Mouse (Mus musculus) limb, embryonic 10.5 days (tissue): ENCODE data around the gene Pdgfc. TPM values are rescaled to one million over a fixed set of nuclear protein-coding genes. Genes with fewer than 3 reads are reported as not detected.
A peak's percentile ranks its signal among the peaks of the same experiment; 100 is the strongest.

Source experiments
- DNase-seq: peaks from one replicate; pipeline ENCODE4 v3.0.0-alpha.2; 2017; ENCODE audit warnings: low spot score
- H3K27ac ChIP-seq: fragments of 300-500 bp; sonication (generic); 2 replicates; pipeline ENCODE4 v1.5.1; 2016; ENCODE audit warnings: mild to moderate bottlenecking
- H3K27me3 ChIP-seq: fragments of 300-500 bp; sonication (generic); 2 replicates; pipeline ENCODE4 v1.6.1; 2016; ENCODE audit warnings: low read depth, mild to moderate bottlenecking; ENCODE audit not compliant: poor library complexity, severe bottlenecking
- H3K36me3 ChIP-seq: fragments of 300-500 bp; sonication (generic); 2 replicates; pipeline ENCODE4 v1.6.1; 2016; ENCODE audit warnings: mild to moderate bottlenecking, moderate library complexity
- H3K4me1 ChIP-seq: fragments of 300-500 bp; sonication (generic); 2 replicates; pipeline ENCODE4 v1.6.1; 2016
- H3K4me3 ChIP-seq: fragments of 300-500 bp; sonication (generic); 2 replicates; pipeline ENCODE4 v1.5.1; 2016; ENCODE audit warnings: mild to moderate bottlenecking, moderate library complexity
- H3K9me3 ChIP-seq: fragments of 300-500 bp; sonication (generic); replicated peaks from 2 replicates; pipeline ENCODE4 v1.6.1; 2016; ENCODE audit warnings: mild to moderate bottlenecking
- WGBS: fragments of 180-500 bp; shearing (Covaris S2); methylation state at CpG from one replicate; pipeline ENCODE4 v1.1.7; 2016; 5-methylcytosine and 5-hydroxymethylcytosine counted together
- polyA plus RNA-seq: library from polyadenylated mRNA; unstranded; fragments of >200 nt; fragmentation: Nextera tagmentation; extraction: Ambion mirVana; gene quantifications from 2 replicates; pipeline ENCODE4 v1.2.1, GENCODE M21; 2016

Pdgfc gene
- polyA plus RNA-seq: 47.0 and 58.8 TPM in 2 replicates

DNA sequence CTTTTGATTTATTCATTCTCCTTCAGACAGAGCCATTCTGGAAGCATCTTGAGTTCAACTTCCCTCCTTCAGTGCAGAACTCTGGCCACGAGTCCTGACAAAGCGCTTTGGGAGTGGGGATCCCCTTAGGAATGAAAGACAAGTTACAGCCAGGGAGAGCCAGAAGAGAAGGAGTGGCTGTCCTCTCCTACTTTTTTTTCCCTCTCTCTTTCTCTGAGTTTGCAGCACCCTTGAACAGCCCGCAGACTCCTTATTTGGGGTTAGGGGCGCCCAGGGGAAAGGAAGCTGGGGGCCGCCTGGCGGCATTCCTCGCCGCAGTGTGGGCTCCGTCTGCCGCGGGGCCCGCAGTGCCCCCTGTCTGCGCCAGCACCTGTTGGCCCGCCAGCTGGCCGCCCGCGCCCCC, at the start of gene Pdgfc:
Gene Pdgfc (plus strand): TSS at position 266 of the 403 bp plus-strand sequence.
- no peaks in the 10 kb centered on the region for H3K36me3 ChIP-seq
- H3K4me3 ChIP-seq: peak within 1 kb of the TSS; percentile 87
- WGBS: 2% methylated on average over 13 of the region's 17 CpGs
- H3K4me1 ChIP-seq: peaks cover 60% of the 10 kb centered on the region
- H3K27me3 ChIP-seq: no peaks in the 10 kb centered on the region
- no peaks in the 10 kb centered on the region for H3K9me3 ChIP-seq
- peak within 1 kb of the TSS; percentile 99 for H3K27ac ChIP-seq
- DNase-seq: no peak

GRCm38 (mm10) chr3:81009245-81009644, 27.0 kb upstream of the Pdgfc start:
- no peak for DNase-seq
- H3K36me3 ChIP-seq: no peaks in the 10 kb centered on the region
- no peaks in the 10 kb centered on the region for H3K9me3 ChIP-seq
- WGBS: 82% methylated on average over 3 of the region's 3 CpGs
- no peak overlapping the region for H3K27ac ChIP-seq
- no peak overlapping the region for H3K4me3 ChIP-seq
- H3K27me3 ChIP-seq: no peaks in the 10 kb centered on the region
- H3K4me1 ChIP-seq: no peaks in the 10 kb centered on the region

- DNase-seq: no peak
- Histone ChIP-seq H3K9me3 (no peaks in the 10 kb centered on the region), H3K27me3 (no peaks in the 10 kb centered on the region), H3K27ac (no peak overlapping the region), H3K4me1 (no peaks in the 10 kb centered on the region), H3K4me3 (no peak overlapping the region), H3K36me3 (no peaks in the 10 kb centered on the region)
- WGBS: 83% methylated on average over 3 of the region's 3 CpGs
Measured at GRCm38 (mm10) chr3:81009899-81010298, 26.3 kb upstream of the Pdgfc start.

DNA sequence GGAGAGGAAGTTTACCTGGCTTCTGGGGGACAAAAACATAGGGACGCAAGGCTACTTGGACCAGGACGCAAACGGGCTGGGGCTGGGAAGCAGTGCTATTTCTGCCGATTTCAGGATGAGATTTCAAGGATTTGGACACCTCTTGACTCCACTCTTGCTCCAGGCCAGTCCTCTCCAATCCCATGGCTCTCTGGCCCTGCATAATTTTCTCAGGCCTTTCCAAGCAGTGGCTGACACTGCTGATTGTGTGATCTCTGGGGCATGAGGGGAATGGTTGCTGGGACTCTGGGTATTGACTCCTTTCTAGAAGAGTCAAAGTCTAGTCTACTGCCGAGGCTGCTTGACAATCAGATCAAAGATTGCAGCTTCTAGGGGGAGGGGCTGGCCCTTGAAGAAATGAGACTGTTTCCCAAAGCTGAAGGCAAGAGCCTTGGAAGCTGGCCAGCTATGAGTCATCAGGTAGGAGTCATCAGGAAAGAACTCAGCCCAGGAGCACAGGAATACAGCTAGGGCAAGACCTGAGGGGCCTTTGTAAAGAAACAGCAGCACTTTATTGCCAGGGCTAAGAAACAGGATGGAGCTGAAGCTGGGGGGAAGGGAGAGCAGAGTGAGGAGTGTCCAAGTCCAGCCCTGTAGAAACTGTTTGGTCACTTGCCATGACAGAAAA, 18.7 kb upstream of the Pdgfc start:
- Histone ChIP-seq H3K36me3 (no peaks in the 10 kb centered on the region), H3K4me1 (peaks cover 6% of the 10 kb centered on the region), H3K4me3 (no peak overlapping the region), H3K27me3 (no peaks in the 10 kb centered on the region), H3K9me3 (no peaks in the 10 kb centered on the region), H3K27ac (no peak overlapping the region)
- no peak for DNase-seq
- WGBS: 81% methylated on average over 5 of the region's 5 CpGs

- no peak for DNase-seq
- Histone ChIP-seq H3K27me3 (no peaks in the 10 kb centered on the region), H3K27ac (no peak overlapping the region), H3K36me3 (no peaks in the 10 kb centered on the region), H3K4me1 (peaks cover 6% of the 10 kb centered on the region), H3K9me3 (no peaks in the 10 kb centered on the region), H3K4me3 (no peak overlapping the region)
- WGBS: 57% methylated on average over 1 of the region's 1 CpGs
Measured at GRCm38 (mm10) chr3:81020064-81020463, 16.2 kb upstream of the Pdgfc start.

- Histone ChIP-seq H3K27me3 (no peaks in the 10 kb centered on the region), H3K9me3 (no peaks in the 10 kb centered on the region), H3K27ac (no peak overlapping the region), H3K36me3 (no peaks in the 10 kb centered on the region), H3K4me1 (peaks cover 10% of the 10 kb centered on the region), H3K4me3 (no peak overlapping the region)
- 84% methylated on average over 6 of the region's 6 CpGs for WGBS
- DNase-seq: no peak
Measured at GRCm38 (mm10) chr3:81021783-81022182, 14.4 kb upstream of the Pdgfc start.

DNA sequence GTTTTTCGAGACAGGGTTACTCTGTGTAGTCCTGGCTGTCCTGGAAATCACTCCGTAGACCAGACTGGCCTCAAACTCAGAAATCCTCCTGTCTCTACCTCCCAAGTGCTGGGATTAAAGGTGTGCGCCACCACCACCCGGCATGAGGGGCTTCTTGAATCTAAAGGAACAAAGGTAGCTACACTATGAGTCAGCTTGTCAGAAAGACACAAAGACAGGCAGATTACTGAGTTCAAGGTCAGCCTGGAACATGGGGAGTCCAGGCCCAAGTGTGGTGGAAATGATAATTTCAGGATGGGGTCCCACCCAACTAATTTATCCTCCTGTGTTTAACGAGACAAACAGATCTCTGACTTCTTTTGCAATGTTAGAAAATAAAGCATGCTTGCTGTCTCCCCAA, 13.9 kb upstream of the Pdgfc start:
- H3K27me3 ChIP-seq: no peaks in the 10 kb centered on the region
- H3K9me3 ChIP-seq: no peaks in the 10 kb centered on the region
- no peak for DNase-seq
- H3K4me1 ChIP-seq: peaks cover 15% of the 10 kb centered on the region
- no peaks in the 10 kb centered on the region for H3K36me3 ChIP-seq
- no peak overlapping the region for H3K27ac ChIP-seq
- 87% methylated on average over 5 of the region's 5 CpGs for WGBS
- no peak overlapping the region for H3K4me3 ChIP-seq

DNA sequence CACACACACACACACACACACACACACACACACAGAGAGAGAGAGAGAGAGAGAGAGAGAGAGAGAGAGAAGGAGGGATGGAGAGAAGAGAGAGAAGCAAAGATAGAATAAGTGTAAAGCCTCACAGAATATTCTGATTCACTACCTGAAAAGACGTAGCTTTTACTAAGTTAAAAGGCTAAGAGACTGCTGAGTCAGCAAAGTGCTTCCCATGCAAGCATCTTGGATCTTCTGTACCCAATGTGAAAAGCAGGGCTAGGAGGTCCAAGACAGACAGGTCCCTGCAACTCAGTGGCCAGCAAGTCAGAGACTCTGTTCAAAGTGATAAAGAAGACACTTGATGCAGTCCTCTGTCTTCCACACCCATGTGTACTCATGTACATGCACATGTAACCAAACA, 13.4 kb upstream of the Pdgfc start:
- Histone ChIP-seq H3K27me3 (no peaks in the 10 kb centered on the region), H3K4me3 (no peak overlapping the region), H3K36me3 (no peaks in the 10 kb centered on the region), H3K9me3 (no peaks in the 10 kb centered on the region), H3K4me1 (peaks cover 17% of the 10 kb centered on the region), H3K27ac (no peak overlapping the region)
- no peak for DNase-seq
- 89% methylated on average over 1 of the region's 1 CpGs for WGBS

- Histone ChIP-seq H3K4me3 (no peak overlapping the region), H3K9me3 (no peaks in the 10 kb centered on the region), H3K4me1 (peaks cover 21% of the 10 kb centered on the region), H3K27ac (no peak overlapping the region), H3K36me3 (no peaks in the 10 kb centered on the region), H3K27me3 (no peaks in the 10 kb centered on the region)
- 93% methylated on average over 1 of the region's 1 CpGs for WGBS
- no peak for DNase-seq
Measured at GRCm38 (mm10) chr3:81023568-81023967, 12.6 kb upstream of the Pdgfc start.

DNA sequence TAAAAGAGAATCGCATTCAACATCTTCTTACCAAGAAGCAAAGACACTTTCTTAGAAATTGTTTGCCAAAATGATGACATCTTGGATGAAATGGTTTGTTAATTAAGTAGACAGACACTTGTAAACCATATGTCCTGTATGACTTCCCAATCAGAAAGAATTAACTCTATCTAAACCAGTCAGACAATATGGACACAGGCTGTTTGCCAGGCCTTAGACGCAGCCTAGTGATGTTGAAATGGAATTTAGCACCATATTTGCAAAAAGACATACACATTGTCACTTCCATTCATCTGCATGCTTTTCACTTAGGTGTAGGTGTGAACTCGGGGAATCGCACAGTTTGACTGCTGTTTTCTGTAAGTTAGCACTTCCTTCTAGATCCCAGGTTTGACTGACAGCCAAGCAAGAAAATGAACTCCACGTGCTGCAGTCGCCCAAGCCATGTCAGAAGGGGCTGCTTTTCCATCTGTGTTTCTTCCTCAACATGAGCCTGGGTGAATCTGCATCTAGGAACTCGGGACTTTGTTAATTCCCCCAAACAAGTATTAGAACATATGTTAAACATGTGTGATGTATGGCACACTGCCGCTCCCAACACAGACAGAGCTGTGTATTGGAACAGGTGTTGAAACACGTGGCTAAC, 10.5 kb upstream of the Pdgfc start:
- DNase-seq: no peak
- Histone ChIP-seq H3K4me1 (peaks cover 28% of the 10 kb centered on the region), H3K36me3 (no peaks in the 10 kb centered on the region), H3K4me3 (no peak overlapping the region), H3K9me3 (no peaks in the 10 kb centered on the region), H3K27me3 (no peaks in the 10 kb centered on the region), H3K27ac (0 out of 2 replicates have a peak overlapping the region, but pooled peaks have one; percentile 4)
- WGBS: 58% methylated on average over 9 of the region's 9 CpGs

DNA sequence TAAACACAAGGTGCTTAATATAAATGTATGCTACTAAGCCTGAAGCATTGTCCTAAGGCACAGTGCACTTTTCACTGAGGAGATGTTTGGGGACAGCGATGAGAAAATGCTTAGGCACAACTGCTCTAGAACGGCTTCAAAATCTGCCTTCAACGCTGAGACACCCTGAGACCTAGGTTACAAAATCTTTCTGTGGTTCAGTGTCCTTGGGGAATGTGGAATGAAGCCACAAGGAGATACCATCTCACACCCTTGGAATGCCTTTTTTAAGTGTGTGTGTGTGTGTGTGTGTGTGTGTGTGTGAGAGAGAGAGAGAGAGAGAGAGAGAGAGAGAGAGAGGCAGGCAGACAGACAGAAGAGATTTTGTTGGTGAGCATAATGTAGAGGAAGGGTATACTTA, 7.9 kb upstream of the Pdgfc start:
- Histone ChIP-seq H3K27ac (no peak overlapping the region), H3K4me1 (peaks cover 30% of the 10 kb centered on the region), H3K27me3 (no peaks in the 10 kb centered on the region), H3K36me3 (no peaks in the 10 kb centered on the region), H3K4me3 (no peak overlapping the region), H3K9me3 (no peaks in the 10 kb centered on the region)
- DNase-seq: no peak
- 88% methylated on average over 3 of the region's 3 CpGs for WGBS

- H3K9me3 ChIP-seq: no peaks in the 10 kb centered on the region
- no peaks in the 10 kb centered on the region for H3K36me3 ChIP-seq
- peaks cover 39% of the 10 kb centered on the region for H3K4me1 ChIP-seq
- H3K4me3 ChIP-seq: no peak overlapping the region
- H3K27me3 ChIP-seq: no peaks in the 10 kb centered on the region
- DNase-seq: no peak
- H3K27ac ChIP-seq: no peak overlapping the region
- 85% methylated on average over 4 of the region's 4 CpGs for WGBS
Measured at GRCm38 (mm10) chr3:81029321-81029720, 6.9 kb upstream of the Pdgfc start.

GRCm38 (mm10) chr3:81029909-81030308, 6.3 kb upstream of the Pdgfc start:
- Histone ChIP-seq H3K4me3 (no peak overlapping the region), H3K9me3 (no peaks in the 10 kb centered on the region), H3K4me1 (peaks cover 45% of the 10 kb centered on the region), H3K36me3 (no peaks in the 10 kb centered on the region), H3K27me3 (no peaks in the 10 kb centered on the region), H3K27ac (no peak overlapping the region)
- WGBS: 92% methylated on average over 3 of the region's 3 CpGs
- no peak for DNase-seq
